Mouse (Mus musculus): Measurements from ENCODE around the gene Patl1.

Gene Patl1

GRCm38 (mm10) chr19:11912037-11912532, at the start of gene Patl1:
Patl1 (plus strand) TSS chr19:11912399.
- in situ Hi-C loops (cut with MboI, MseI), result loop anchor here in 1 of 2 experiments (10.0 kb wide), 1 partner anchor 137 kb away; the partner anchor contains the start of gene Mrpl16

DNA sequence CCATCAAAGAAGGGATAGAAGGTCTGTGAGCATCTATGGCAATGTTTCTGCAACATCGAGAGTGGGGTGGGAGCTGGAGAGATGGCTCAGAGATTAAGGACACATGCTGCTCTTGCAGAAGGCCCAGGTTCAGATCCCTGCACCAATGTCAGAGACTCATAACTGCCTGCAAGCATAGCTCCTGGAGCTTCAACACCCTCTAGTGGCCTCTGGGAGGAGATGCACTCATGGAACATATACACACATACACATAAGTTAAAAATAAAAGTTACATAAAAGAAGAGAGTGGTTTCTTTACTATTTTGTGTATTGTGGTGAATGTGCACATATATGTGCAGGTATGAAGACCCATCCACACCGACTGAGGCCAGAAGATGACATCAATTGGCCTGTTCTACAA, 44.4 kb upstream of the Patl1 start:
- in situ Hi-C loops (cut with MboI, MseI), result loop anchor here in 1 of 2 experiments (10.0 kb wide), 1 partner anchor 543 kb away; no protein-coding TSS in a partner anchor

DNA sequence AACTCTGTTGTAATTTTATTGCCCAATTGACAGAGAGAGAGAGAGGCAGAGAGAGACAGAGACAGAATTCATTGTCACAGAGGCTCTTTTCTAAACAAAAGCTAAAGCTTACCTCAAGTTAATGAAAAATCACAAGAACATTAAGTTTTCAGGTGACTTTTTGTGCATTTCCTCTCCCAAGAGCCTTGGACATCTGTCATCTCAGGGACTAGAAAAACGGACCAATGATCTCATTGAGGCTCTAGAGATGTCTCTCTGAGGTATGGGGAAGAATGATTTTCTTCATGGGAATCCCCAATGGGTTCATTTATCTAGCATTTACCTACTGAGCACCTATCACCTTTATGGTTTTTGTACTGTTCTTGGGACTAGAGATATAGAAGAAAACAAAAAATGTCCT, 37.2 kb upstream of the Patl1 start, which contains the start of gene Olfr1419:
TSS of gene Olfr1419 (minus strand) at position 101 of the 400 bp plus-strand sequence.
- in situ Hi-C loops (cut with MboI, MseI), result loop anchor here in 1 of 2 experiments (25.0 kb wide), 1 partner anchor 537 kb away; the partner anchor contains the start of gene Olfr1441

DNA sequence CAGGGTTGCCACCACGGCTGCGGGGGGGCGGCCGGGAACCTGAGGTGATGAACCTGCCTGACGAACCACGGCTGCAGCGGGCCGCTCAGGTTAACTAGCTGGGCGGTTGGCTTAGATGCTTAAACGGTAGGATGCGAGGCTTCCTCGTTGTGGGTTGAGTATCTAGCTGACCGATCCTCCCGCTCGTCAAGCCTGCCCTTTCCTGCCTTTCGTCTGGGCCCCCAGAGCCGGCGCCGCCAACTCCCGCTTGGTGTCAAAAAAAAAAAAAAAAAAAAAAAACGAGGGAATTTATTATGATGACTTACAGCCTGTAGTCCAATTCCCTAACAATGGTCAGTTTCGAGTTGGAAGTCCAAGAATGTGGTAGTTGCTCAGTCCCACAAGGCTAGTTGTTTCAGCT, 33.8 kb upstream of the Patl1 start:
- in situ Hi-C loops (cut with MboI, MseI), result loop anchor here in 1 of 2 experiments (25.0 kb wide), 1 partner anchor 534 kb away; the partner anchor contains the start of gene Olfr1441

GRCm38 (mm10) chr19:11886265-11886664, 25.9 kb upstream of the Patl1 start, which contains the start of gene Olfr1420:
Olfr1420 (plus strand) TSS chr19:11886565.
- in situ Hi-C loops (cut with MboI, MseI), result loop anchor here in 1 of 2 experiments (25.0 kb wide), 1 partner anchor 526 kb away; the partner anchor contains the start of gene Olfr1441

DNA sequence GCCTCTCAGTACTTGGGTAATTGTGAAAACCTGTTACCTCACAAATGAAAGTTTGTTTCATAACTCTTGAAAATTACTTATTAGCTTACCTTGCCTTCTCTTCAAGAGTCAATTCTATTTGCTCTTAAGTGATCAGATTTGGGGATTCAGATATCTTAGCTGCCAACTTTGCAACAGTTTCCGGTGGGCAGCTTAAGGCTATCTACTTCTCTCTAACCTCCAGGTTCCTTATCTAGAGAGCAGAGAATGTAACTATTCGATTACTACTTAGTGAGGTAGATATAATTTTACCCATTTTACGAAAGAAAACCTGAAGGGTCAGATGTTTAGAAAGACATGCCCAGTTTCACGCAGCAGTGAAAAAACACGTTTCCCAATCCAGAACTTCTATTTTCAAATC, 1.2 kb upstream of the Patl1 start:
- in situ Hi-C loops (cut with MboI, MseI), result loop anchor here in 1 of 2 experiments (10.0 kb wide), 1 partner anchor 136 kb away; the partner anchor contains the start of gene Mrpl16

DNA sequence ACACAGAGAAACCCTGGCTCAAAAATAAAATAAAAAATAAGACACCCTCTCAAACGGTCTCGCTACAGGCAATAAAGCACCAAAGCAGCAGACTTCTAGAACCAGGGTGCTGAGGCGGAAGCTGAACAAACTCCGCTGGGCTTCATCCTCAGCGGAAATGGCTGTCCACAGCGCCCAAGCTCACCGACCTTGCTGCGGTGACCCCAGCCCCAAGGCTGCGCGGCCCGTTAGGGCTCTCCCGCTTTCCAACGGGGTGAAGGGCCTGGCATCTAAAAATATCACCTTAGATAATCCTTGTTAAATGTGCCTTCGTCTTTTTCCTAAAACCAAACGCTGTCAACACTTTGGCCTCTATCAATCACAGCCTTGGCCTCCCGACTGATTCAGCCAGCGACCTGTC, 596 bp upstream of the Patl1 start:
- in situ Hi-C loops (cut with MboI, MseI), result loop anchor here in 1 of 2 experiments (10.0 kb wide), 1 partner anchor 137 kb away; the partner anchor contains the start of gene Mrpl16

DNA sequence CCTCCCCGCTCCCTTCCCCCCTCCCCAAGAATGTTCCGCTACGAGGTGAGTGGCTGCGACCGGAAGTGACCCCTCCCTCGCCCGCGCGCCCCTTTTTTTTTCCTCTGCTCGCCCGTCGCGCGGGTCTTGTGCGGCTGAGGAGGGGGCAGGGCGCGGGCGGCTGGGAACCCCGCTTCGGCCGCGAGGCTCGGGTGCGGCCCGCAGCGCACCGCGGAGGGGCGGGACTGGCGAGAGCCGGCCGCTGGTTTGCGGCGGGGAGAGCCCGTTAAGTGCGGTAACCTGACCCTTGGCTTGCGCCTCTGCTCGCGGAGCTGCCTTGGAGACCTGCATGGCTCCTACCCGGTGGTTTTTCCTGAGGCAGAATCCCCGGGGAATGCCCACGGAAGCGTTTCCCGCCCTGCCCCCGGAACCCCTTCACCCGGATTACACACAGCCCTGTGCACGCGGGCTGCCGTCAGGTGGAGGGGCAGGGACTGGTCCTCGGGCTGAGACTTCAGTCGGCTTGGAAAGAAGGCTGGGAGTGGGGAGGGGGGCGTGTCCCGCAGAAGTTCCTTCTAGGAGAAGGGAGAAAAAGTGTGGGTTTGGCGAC, 428 bp downstream of the Patl1 start:
- in situ Hi-C loops (cut with MboI, MseI), result loop anchor here in 1 of 2 experiments (10.0 kb wide), 1 partner anchor 138 kb away; the partner anchor contains the start of gene Mrpl16

DNA sequence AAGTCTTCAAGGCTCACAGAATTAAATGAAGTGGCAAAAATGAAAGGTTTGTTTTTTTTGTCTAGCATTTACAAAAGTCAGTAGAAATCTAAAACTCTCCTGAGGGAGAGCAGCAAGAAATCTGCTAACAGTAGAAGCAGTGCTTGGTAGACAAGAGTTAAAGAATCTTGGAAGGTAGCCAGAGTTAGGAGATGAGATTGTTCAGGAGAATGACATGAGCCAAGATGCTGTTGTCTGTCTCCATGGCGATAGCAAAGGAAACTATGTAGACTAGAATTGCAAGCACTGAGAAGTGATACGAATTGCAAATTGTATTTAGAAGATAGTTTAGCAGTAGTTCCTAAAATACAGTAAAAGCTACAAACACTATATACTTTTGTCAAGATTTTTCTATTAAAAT, 3.6 kb downstream of the Patl1 start:
- in situ Hi-C loops (cut with MboI, MseI), result loop anchor here in 1 of 2 experiments (10.0 kb wide), 1 partner anchor 141 kb away; the partner anchor contains the start of gene Mrpl16

- in situ Hi-C loops (cut with MboI, MseI), result loop anchor here in 1 of 2 experiments (10.0 kb wide), 1 partner anchor 147 kb away; the partner anchor contains the start of gene Mrpl16
Measured at GRCm38 (mm10) chr19:11922068-11922467, 9.9 kb downstream of the Patl1 start.

DNA sequence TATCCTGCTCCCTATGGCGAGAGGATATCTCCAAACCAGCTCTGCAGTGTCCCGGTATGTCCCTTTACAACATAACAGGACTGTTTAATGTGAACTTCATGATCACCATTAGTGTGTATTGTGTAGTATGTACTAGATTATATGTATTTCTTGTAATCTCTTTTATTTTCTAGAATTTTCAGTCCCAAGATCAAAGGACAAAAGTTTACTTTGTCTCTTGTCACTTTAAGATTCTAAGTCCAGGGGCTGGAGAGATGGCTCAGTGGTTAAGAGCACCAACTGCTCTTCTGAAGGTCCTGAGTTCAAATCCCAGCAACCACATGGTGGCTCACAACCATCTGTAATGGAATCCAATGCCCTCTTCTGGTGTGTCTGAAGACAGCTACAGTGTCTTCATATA, 10.3 kb downstream of the Patl1 start:
- in situ Hi-C loops (cut with MboI, MseI), result loop anchor here in 1 of 2 experiments (10.0 kb wide), 1 partner anchor 148 kb away; the partner anchor contains the start of gene Mrpl16

- in situ Hi-C loops (cut with MboI, MseI), result loop anchor here (5.0 to 25.0 kb wide), 4 partner anchors 152 to 1389 kb away; partner anchors contain the start of genes Cpsf7 (in 1 of the 2), Ddb1 (in 1 of the 2), Mrpl16 (in 1 of the 2) and Sdhaf2 (in 1 of the 2)
Measured at GRCm38 (mm10) chr19:11926380-11926779, 14.2 kb downstream of the Patl1 start.

GRCm38 (mm10) chr19:11928025-11928748, 16.0 kb downstream of the Patl1 start:
- in situ Hi-C loops (cut with MboI, MseI), result loop anchor here (5.0 to 25.0 kb wide), 4 partner anchors 153 to 1391 kb away; partner anchors contain the start of genes Cpsf7 (in 1 of the 2), Ddb1 (in 1 of the 2), Mrpl16 (in 1 of the 2) and Sdhaf2 (in 1 of the 2)

- in situ Hi-C loops (cut with MboI, MseI), result loop anchor here (25.0 kb wide), 2 partner anchors 1334 to 1409 kb away; partner anchors contain the start of genes Cpsf7 (in 1 of the 2), Ddb1 (in 1 of the 2), Sdhaf2 (in 1 of the 2) and Tkfc (in 1 of the 2)
Measured at GRCm38 (mm10) chr19:11946460-11946859, 34.3 kb downstream of the Patl1 start.

- in situ Hi-C loops (cut with MboI, MseI), result loop anchor here (25.0 kb wide), 2 partner anchors 1338 to 1413 kb away; partner anchors contain the start of genes Cpsf7 (in 1 of the 2), Ddb1 (in 1 of the 2), Sdhaf2 (in 1 of the 2) and Tkfc (in 1 of the 2)
Measured at GRCm38 (mm10) chr19:11949878-11950277, 37.7 kb downstream of the Patl1 start.

- in situ Hi-C loops (cut with MboI, MseI), result no loop called here
Measured at GRCm38 (mm10) chr19:11950747-11951146, 38.5 kb downstream of the Patl1 start.

DNA sequence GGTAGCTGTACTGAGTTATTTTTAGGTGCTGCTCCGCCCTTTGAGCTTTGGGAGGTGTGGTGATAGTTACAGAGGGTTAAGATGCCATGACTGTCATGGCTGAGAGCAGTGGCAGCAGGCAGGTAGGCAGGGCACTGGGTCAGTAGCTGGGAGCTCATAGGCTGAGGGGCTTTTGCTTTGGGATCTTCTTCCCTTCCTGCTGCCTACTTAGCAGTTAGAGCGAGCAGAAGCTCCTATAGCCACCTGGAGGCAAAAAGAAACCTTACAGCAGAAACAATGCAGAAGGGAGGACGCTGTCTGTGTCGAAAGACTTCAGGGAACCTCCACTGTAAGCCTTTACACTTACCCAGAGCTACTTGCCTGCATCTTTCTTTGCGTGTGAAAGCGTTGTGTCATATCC, 42.0 kb downstream of the Patl1 start:
- in situ Hi-C loops (cut with MboI, MseI), result no loop called here

DNA sequence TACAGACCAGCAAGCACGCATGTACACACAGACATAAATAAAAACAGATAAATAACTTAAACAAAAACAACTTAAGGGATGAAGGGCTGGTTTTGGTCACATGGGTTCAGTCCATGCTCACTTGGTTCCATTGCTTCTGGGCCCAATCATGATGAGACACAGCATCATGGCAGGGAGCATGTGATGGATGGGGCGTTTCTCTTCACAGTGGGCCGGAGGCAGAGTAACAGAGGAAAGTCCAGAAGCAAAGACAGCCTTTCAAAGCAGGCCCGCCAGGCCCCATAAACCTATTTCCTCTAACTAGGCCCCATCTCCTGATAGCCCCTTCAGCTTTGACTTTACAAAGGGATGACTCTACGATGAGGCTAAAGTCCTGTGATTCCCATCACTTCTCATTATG, 44.4 kb downstream of the Patl1 start:
- in situ Hi-C loops (cut with MboI, MseI), result no loop called here

DNA sequence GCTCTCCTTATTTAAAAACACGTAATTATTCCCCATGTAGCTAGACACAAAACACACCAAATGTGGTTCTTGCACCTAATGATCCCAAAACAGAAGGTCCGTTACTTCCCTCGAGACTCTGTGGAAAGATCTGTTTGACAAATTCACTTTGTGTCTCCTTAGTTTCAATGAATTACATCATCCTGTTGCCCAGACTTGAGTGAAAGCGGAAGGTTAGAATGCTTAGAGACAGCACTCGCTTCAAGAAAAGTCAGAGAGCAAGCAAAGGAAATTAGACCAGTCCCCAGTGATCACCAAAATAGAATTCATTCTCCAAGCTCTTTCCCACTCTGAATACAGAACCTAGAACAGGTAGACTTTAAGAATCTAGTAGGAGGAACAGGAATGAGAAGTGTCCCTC, 45.2 kb downstream of the Patl1 start:
- in situ Hi-C loops (cut with MboI, MseI), result no loop called here

GRCm38 (mm10) chr19:11957846-11958245, 45.6 kb downstream of the Patl1 start:
- in situ Hi-C loops (cut with MboI, MseI), result no loop called here

GRCm38 (mm10) chr19:11964266-11964665, 52.1 kb downstream of the Patl1 start:
- in situ Hi-C loops (cut with MboI, MseI), result no loop called here
